Mouse (Mus musculus): ENCODE data around the gene Gm42742.
A peak's percentile ranks its signal among the peaks of the same experiment; 100 is the strongest.

The Gm42742 gene

DNA sequence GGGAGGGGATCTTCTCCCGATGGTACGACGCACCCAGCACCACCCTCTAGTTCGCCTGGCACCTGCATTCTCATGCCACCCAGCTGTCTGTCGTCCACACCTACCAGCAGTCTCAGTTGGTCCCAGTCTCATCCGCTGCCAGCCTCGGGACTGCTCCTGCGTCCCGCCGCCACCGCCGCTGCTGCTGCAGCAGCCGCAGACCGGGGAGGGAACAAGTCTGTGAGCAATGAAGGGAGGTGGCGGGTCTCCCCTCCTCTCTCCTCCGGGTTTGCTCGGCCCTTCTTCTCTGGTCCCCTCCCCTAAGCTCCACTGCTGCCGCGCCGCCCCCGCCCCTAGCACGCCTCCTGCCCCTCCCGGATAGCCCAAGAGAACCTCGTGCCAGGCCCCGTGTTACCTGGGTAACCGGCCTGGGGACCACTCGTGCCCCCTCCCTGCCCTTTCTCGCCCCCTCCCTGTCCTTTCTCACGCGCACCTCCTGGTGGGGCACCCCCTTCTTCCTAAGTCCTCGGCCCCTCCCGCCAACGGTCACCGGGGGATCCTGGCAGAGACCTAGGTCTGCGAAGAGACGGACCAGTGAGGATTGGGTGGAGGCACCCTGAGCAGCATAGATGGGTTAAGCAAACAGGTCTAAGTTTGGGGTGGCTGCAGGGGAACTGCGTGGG is at the start of gene Gm42742, which contains the start of gene Prrt2:
Gene Gm42742, minus strand, starts transcription at position 197 of the 662 bp plus-strand sequence.
Gene Prrt2, minus strand, starts transcription at position 311 of the 662 bp plus-strand sequence.
- no peak for DNase-seq (ENCODE audit: low read depth)

DNA sequence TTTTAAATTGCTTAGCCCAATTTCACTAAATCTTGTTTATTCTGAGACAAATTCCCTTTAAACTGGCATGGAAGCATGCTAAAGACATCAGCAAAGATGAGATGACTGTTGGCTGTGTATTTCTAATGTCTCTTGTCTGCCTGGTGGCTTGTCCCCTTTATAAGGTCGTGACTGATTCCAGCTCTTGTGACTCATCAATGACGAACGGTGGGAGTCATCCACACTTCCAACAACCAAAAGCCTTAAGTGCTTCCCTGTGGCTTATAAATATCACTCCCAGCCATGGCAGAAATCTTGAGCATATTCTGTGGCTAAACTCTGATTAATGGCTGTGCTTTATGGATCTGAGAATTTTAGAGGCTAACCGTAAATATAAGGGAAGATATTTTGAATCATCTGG is 45.4 kb upstream of the Gm42742 start:
- no peak for DNase-seq (ENCODE audit: low read depth)

DNA sequence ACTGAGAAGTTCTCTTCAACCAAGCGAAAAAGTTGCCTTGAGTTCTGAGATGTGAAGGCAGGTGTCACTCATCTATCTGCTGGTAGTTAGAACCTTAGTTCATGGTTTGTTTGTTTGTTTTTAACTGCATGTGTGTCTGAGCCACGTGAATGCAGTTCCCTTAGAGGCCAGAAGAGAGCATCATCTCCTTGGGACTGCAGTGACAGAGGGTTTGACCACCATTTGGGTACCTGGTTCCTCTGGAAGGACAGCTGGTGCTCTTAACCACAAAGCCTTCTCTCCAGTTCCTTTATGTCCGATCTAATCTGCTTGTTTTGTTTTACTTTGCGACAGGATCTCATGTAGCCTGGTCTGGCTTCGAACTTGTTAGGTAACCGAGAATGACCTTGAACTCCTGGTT is 44.6 kb upstream of the Gm42742 start:
- DNase-seq (ENCODE audit: low read depth): no peak

DNA sequence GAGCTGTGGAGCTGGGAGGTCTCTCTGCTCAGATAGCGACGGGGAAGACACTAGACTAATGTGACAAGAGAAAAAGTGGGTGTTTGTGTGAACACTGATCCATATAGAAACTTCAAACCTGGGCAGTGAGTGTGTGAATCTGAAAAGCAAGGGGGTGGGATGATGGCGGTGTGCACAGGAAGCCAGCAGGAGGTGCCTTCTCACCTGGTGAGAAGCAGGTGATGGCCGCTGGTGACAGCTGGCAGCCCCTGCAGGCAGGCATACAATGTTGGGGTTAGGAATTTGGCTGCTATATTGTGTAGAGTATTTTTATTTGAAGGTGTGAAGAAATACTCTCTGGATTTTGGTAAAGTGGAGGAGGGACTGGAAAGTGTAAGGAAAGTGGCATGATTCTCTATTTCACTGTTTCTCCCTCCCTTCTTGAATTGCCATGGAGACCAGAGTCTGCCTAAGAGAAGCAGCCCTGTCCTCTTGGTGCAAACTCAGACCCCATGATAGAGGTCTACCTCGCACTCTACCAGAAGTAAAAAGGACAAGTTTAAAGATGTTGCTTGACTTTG is 34.2 kb upstream of the Gm42742 start:
- no peak for DNase-seq (ENCODE audit: low read depth)

DNA sequence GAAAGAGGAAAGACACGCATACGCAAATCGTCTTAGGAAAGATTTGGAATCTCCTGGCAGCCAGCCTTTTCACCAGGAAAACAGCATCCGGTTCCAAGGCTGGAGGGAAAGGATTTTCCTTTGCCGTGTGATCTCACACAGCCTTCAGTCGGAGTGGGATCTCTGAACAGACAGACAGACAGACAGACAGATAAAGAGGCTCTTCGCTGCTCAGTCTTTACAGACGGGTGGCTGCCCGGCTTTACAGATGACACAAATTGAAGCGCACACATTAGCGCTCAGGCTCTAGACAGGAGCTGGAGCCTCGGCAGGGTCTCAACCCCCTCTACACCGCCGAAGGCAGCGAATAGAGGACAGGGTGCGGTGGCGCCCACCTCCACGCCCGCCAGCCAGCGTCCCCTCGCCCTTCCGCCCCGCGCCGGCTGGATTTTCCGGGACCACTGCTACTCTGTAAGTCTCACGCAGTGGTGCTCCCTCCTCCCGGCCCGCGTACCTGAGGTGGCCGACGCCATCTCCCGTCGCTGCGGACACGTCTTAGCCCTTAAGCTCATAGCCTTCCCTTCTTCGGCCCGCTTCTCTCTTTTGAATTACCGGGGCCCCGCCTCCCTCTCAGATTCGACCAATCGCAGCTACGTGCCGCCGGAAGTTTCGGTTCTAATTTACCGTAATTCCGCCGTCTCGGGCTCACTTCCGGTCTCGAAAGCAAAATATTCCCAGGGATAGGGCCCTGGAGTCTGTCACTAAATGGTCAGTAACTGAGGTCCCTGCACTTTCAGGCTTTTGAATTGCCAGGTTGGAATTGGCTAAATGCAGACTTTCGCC is 21.2 kb upstream of the Gm42742 start, which contains the start of gene Kif22:
Gene Kif22, minus strand, starts transcription at position 621 of the 822 bp plus-strand sequence.
- DNase-seq (ENCODE audit: low read depth): peak; percentile 76

DNA sequence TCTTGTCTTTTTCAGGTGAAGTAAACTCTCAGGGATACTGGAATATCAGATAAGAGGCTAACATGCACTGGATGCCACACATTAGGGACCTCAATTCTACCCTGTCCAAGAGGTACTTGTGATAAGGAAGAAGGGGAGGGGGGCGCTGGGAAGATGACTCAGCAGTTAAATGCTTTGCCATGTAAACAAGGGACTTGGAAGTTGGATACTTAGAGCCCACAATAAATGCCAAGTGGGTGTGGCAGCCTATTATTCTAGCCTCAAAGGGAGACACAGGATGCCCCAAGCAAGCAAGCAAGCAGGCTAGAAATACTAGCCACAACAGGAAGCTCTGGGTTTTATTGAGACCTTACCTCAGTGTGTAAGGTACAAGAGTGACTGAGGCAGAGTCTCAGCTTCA is 10.3 kb upstream of the Gm42742 start:
- DNase-seq (ENCODE audit: low read depth): no peak

DNA sequence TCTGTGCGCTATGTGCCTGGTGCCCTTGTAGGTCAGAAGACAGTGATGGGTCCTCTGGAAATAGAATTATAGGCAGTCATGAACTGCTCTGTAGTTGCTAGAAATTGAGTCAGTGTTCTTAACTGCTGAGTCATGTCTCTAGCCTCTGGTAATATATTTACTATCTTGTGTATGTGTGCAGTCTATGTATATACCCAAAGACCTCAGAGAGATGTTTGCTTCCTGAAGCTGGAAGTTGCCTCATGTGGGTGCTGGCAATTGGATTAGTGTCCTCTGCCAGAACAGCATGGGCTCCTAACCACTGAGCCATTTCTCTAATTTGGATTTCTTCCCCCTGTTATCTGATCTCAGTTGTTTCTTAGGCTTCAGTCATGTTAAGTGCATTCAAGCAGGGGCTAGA is 9.3 kb upstream of the Gm42742 start:
- no peak for DNase-seq (ENCODE audit: low read depth)

DNA sequence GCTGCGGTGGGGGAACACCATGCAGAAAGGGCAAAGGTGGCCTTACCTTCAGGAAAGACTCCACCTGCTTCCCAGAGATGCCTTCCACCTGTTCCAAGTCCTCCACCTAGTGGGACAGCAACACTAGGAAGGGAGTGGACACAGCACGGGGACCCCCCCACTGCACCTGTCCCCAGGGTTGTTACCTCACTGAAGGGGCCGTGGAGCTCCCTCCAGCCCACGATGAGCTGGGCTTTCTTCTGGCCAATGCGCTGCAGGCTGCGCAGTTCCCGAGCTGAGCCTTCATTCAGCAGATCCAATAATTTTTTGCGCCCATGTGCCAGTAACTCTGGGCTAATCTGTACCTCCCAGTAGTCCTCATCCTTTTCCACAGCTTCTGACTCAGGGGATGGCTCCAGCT is 7.0 kb upstream of the Gm42742 start:
- no peak for DNase-seq (ENCODE audit: low read depth)

DNA sequence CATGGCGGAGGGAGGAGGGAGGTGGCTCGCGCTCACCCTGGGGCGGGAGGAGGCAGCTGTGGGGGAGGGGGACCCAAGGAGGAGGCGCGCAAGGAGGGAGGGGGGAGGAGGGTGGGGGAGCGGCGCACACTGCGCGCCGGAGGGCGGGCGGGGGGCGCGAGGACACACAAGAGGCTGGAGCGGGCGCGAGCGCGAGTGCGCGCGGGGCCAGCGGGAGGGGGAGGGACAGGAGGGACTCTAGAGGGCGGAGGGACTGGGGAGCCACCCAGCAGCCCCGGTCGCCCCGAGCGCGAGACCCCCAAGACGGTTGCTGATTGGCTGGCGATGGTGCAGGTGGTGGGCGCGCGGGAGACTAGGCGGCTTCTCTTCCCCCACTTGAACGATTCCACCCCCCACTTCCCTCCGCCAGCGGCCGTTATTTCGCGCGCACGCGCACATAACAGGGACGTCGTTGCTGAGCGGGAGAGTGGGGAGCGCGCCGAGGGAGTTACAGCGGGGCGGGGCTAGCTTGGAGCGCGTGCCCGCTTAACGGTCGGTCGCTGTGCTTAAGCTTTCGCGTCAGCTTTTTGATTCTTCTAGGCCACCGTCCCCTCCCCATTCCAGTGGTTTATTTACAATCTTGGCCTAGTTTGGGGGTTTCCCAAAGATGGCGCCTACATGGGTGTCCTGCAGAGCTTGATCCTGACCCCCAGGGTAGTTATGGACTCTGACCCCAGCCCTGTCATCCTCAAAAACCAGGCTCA is 6.3 kb upstream of the Gm42742 start, which contains the start of gene Maz:
Gene Maz, minus strand, starts transcription at position 54 of the 743 bp plus-strand sequence.
- DNase-seq (ENCODE audit: low read depth): peak; percentile 98

DNA sequence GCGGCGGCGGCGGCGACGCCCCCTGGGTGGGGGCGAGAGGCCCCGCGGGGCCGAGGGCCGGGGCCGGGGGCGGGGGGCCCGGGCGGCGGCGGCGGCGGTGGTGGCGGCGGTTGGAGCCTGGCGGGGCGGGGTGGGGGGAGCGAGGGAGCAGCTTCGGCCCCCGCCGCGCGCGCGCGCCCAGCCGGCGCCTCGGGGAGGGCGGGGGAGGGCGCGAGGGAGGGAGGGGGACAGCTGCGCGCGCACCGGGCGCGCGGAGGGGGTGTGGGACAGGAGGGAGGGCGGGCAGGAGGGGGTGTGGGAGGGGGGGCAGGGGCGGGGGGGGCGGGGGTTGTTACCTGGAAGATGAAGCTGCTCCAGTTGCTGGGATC is 5.7 kb upstream of the Gm42742 start:
- no peak for DNase-seq (ENCODE audit: low read depth)

DNA sequence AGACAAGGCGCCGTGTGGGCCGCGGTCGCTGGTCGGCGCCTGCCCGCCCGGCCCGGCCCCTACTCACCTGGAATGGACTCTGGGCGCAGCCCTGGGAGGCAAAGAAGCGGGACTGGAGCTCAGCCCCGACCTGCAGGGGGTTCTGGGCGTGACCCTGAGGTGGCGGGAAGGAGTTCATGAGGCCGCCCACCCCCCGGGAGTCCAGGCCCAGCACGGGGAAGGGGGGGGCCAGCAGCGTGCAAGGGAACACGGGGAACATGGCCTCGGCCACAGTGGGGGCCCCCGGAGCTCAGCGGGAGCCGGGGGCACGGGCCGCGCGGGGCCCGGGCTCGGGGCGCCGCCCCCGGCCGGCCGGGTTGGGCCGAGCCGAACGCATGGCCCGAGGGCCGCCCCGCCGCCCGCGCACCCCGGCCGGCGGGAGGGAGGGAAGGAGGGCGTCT is 5.3 kb upstream of the Gm42742 start:
- no peak for DNase-seq (ENCODE audit: low read depth)

DNA sequence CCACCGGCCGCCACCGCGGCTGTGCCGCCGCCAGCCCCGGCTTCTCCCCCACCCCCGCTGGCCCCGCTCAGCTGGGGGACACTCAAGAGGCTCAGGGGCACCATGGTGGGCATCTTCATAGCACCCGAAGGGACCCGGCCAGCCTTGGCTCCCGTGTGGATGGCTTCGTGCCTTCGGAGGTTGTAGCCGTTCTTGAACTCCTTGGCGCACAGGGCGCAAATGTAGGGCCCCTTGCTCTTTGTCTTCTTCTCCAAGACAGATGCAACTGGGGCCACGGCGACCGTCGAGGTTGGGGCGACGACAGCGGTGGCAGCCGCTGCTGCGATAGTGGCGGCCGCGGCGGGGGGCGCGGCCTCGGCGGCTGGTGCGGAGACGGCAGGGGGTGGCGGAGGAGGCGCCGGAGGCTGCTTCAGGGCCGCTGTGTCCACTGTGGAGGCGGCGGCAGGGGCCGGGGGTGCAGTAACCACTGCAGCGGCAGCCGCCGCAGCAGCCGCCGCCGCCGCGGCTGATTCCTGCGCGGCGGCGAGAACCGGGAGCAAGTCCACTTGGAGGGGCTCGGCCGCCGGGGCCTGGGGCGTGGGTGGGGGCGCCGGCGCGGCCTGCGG is 4.8 kb upstream of the Gm42742 start:
- DNase-seq (ENCODE audit: low read depth): no peak

DNA sequence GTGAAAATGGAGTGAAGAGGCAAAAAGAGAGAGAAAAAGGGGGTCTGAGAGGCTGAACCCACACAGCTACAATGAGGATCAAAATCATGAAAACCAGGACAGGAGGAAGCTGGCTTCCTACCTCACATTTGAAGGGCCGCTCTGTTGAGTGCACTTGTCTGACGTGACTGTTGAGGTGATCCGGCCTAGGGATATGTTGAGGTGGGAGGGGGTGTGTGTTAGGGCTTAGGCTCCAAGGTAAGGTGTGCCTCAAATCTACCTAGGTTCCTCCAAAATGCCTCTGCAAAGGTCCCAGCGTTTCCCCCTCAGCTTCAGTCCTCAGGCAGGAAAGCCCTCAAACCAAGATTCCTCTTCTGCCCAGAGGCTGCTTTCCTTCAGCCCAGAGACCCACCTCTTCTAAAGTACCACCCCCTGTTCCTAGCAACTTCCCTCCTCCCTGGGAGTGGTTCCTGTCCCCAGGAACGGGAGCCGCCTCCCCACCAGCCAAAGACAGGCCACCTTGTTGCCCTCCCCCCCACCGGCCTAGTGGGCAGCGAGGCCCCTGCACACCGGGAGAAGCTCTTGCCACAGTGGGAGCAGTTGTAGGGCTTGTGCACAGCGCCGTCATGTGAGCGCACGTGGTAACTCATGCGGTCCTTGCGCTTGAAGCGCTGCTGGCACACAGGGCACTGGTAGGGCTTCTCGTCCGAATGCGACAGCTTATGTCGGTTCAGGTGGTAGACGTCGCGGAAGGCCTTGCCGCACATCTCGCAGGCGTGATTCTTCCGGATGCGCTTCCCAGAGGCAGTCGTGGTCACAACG is 4.1 kb upstream of the Gm42742 start:
- DNase-seq (ENCODE audit: low read depth): peak; percentile 70

DNA sequence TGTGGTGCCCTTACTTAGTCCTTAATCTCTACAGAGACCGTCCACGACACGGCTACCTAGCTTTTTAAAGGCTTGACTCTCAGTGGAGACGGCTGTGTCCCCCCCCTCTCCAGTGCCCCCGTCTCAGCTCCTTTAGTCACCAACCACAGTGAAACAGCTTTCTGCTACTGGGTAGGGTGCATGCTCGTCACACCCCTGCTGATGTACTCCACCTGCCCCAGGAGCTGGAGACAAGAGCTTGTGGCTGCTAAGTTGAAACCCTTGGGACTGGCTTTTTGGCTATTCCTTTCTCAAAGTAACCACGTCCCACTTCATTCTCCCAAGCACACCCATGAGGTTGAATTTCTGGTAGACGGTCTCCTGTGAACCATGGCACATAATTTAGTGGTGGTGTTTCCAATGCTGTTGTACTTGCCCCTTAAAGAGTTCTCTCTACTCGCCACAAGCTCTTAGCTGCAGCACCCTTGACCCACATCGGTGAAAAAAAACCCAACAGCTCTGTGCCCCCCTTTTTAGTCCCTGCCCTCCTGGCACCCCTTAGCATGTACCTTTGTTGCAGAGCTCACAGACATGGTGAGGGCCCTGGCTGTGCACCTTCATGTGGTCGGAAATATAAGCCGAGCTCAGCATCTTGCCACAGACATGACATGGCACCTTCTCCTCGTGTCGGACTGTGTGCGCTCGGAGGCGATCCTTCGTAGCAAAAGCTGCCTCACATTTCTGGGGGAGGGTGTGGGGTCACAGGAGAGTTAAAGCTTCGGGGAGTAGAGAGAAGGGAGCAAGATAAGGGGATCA is 3.2 kb upstream of the Gm42742 start:
- DNase-seq (ENCODE audit: low read depth): no peak

DNA sequence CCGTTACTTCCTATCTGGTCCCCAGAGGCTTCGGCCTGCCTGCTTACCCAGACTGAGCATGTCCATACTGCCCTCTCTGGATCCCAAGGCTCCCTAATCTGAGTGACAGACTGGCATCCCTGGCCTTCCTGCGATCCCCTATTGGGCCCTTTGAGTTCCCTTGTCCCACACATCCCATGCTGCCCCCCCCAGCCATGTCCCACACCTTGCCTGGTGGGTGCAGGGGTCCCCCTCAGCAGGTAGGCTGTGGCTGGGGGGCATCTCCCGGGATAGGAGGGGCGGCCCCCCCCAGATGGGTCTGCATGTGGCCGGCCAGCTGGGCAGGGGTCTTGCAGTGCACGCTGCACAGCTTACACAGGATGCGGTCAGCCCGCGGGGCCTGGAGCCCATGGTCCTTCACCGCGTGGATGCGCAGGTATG is 2.4 kb upstream of the Gm42742 start:
- no peak for DNase-seq (ENCODE audit: low read depth)

DNA sequence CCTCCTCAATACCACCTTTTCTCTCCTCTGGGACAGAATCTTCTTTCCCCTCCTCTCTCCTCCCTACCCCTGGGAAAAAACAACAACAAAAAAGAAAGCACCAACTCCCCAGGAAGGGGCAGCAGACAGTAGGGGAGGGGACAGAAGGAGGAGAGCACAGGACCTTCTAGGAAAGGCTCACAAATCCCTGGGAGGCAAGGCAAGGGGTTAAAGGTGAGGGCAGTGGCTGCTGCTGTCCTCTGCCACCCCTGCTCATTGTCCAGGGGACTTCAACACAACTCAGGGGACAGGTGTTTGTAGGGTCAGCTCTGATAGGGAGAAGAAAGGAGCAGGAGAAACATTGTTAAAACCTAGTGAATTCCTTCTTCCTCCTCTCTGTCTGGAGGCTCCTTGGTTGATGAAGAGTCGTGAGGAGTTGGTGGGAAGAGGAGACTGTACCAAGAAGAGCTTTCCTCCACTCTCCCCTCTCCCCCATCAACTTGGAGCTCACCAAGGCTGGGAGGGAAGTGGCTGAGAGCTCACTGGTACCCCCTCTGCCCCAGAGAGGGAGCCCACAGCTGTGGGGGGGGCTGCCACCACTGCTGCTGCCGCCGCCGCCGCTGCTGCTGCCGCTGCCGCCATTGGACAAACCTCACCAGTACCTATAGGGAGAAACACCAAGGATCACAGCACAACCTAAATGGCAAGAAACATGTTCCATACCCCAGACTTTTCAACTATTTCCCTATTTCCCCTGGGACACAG is 1.8 kb upstream of the Gm42742 start:
- no peak for DNase-seq (ENCODE audit: low read depth)

DNA sequence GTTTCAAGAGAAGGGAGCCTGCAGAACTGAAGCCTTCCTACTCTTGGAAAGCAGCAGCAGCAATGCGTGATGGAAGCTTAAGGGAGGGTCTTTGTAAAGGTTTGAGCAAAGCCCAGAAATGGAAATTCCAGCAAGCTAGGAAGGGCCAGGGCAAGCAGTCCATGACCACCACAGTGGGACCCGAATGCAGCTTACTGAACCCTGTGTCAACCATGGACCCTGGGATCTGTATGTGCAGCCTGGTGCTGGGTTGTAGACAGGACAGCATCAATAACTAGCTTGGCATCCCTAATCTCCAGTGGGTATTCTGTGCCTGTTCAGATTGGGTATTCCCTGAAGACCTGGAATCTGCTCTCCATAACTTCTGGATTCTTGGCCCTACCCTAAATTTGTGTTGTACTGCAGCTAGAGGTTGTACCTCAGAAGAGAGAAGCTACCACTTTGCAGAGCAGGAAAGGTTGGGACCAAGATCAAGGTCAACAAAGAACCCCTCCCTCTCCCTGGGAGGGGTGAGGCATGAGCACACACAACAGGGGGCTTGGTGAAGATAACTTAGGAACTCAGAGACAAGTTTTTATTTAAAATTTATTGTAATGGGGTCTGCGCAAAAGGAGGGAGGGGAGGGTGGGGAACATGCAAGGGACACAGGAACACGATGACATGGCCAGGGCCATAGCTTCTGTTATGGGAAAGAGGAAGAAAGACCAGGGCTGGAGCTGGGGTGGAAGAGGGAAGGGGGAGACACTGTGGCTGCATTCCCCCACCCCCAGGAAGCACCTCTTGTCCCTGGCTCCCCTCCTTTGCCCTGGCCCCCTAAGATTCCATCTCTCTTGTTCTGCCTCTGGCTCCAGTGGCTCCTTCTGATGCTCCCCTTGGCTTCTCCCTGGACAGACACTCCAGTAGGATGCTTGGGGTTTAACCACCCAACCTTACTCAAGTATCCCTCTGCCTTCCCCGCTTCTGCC is 948 bp upstream of the Gm42742 start:
- no peak for DNase-seq (ENCODE audit: low read depth)

DNA sequence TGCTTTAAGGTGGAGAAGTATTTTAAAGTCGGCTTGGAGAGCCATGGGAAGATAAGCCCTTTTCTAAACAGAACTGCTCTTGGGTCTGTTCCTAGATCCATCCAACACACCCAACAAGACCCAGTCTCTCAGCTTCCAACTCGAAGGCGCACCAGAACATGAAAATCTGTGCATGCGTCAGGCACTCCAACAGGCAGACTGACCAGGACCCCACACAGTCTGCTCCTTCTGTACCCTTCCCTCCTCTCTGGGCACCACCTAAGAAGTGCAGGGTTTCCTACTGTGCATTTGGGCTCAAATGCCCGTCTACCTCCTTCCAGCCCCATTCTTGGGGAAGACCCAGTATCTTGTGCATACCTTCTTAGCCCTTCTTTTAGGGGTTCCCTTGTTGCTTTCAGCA is 406 bp downstream of the Gm42742 start:
- DNase-seq (ENCODE audit: low read depth): no peak
